Mouse (Mus musculus): ENCODE measurements around the gene Rnf216.

DNA sequence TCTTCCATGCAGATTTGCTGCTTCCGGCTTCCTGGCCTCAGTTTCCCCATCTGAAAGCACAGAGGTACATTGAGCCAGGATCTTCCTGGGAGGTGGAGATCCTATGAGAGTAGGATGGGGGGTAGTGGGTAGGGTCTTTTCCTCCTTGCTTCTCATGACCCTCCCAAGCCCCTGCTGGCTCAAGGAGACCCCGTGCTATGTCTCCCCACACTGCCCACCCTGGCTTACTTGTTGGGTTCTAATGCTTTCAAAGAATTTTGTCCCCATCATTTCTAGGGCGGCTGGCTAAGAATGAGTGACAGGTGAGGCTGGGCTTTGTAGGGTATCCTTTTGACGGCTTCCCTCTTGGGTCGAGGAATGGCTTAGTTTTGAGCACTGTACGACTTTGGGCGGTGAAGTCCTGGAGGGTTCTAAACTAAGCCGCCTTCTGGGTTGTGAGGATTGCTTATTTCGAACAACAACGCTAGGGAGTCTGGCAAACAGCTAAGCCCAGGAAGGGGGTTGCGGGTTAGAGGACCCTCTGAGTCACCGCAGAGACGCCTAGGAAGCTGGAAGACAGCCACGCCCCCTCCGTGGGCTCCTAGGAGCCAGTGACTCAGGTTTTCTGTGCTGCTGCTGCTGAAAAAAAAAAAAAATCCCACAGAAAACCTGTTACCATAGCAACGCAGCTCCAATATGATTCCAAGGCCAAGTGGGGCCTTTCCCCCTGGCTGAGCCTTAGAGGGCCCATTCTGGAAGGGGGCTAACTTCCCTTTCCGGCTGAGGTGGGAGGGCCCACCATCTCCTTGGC is 148.9 kb downstream of the Rnf216 start:
- no peak for TF ChIP-seq GATA1 (IDR thresholded peaks at IDR 0.05; ENCODE audit: borderline replicate concordance, low read length)
- TF ChIP-seq FLI1 (IDR thresholded peaks at IDR 0.05; ENCODE audit: low read length) = no peak

Measured in megakaryocyte, embryonic 14.5 days (primary cell).